Mouse (Mus musculus) c-Kit-positive CD71-positive TER-119-negative erythroid progenitor cells, embryonic 14.5 days (primary cell): ENCODE measurements around the gene Gm6482.
"Not testable (repeated sequence)": the region's sequence is repeated elsewhere in the genome, so short reads cannot be mapped to it uniquely, and the experiment has no call there.

Experiments
- DNase-seq: peaks from one replicate; pipeline ENCODE4 v3.0.0-alpha.2; 2013; ENCODE audit warnings: low read depth

Gene Gm6482

DNA sequence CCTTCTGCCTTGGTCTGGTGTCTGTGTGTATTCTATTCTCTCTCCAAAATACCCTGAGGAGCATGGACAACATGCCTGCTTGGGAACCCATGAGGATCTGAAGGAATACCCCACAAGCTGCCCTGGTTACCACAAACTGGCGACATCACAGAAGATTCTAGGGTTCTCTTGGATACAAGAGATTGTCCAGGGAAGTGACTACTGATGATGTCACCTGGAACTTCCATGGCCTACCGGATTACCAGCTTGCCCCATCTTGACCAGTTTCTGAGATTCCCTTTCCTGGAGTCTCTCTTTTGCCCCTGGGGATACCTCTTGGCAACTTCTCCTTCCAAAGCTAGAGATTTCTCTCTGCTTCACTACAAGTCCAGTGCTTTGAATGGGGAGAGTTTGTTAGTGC is at the start of gene Gm6482:
TSS of gene Gm6482 (minus strand) at position 101 of the 400 bp plus-strand sequence.
- DNase-seq = not testable (repeated sequence)

- DNase-seq = not testable (repeated sequence)
Measured at GRCm38 (mm10) chr14:41453418-41453817, 45.3 kb upstream of the Gm6482 start, which contains the start of gene Gm7954. Gene Gm7954, minus strand, starts transcription at chr14:41453518.

DNA sequence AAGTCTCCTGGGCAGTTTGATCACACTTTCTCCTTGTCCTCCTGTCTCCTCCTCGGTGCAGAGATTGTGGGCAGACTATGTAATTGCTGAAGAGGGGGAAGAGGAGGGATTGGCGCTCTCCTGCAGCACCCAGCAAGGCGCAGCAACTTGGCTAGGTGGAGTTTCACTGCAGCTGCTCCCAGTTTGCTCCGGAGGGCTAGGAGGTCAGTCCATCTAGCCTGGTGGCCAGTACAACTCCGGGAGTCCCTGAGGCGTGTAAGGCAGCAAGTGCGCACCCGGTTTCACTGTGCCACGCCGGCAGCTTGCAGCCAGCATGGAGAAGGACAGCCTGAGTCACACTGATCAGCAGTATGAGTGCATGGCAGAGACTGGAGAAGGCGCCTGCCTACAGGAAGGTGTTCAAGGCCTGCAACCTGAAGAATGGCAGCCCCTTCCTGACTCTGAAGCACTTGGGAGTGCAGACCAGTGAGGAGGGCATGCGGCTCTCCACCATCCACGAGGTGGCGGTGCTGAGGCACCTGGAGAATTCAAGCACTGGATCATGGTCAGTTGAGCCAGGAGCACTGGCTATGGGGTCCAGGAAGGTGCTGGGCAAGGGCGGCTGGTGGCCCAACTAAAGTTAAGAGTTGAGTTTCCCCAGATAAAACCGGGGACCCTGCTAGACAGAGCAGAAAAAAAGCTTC is 17.5 kb upstream of the Gm6482 start:
- not testable (repeated sequence) for DNase-seq

GRCm38 (mm10) chr14:41424694-41425093 is 16.6 kb upstream of the Gm6482 start:
- DNase-seq = not testable (repeated sequence)

GRCm38 (mm10) chr14:41386279-41386678 is 21.8 kb downstream of the Gm6482 start, which contains the start of gene Gm7945:
Gene Gm7945, minus strand, starts transcription at chr14:41386379.
- DNase-seq = not testable (repeated sequence)
